Mouse (Mus musculus) cerebellum, adult (tissue): ENCODE results near the gene Trat1.

Experiments
- ATAC-seq: cut with Nextera tagmentation; 2 replicates; pipeline ENCODE4 v1.9.2; 2017; ENCODE audit warnings: mild to moderate bottlenecking, moderate library complexity, mixed read lengths; ENCODE audit not compliant: insufficient number of reproducible peaks, low FRiP score, low TSS enrichment

The Trat1 gene

GRCm38 (mm10) chr16:48771971-48772445 is at the start of gene Trat1:
Gene Trat1 (minus strand): TSS chr16:48772021.
- no peak for ATAC-seq

- ATAC-seq: no peak
Measured at GRCm38 (mm10) chr16:48818524-48818923, 46.7 kb upstream of the Trat1 start.

- no peak for ATAC-seq
Measured at GRCm38 (mm10) chr16:48816695-48817094, 44.9 kb upstream of the Trat1 start, which contains the start of gene Retnlb. Gene Retnlb (plus strand): TSS chr16:48816856.

DNA sequence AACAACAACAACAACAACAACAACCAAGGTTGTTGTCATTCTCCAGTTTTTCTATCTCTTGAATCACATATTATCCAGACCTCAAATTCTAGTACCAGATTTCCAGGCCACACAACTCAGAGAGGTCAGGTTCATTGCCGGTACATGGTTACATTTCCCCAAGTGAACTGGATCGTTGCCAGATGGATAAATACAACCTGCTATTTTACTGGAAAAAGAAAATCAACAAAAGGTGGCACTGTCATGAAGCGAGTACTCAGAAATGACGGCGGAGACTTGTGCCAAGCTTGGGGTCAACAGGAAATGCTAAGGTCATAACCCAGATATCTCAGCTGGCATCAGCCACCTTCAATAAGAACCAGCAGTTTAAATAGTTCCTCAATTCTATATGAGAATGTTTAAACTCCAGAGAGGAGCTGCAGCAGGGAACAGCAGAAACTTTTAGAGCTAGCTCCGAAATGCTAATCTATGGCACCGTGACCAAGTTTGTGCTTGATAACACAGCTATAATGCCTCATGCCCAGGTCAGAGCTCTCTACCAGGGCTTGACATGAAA is 40.1 kb upstream of the Trat1 start:
- no peak for ATAC-seq

DNA sequence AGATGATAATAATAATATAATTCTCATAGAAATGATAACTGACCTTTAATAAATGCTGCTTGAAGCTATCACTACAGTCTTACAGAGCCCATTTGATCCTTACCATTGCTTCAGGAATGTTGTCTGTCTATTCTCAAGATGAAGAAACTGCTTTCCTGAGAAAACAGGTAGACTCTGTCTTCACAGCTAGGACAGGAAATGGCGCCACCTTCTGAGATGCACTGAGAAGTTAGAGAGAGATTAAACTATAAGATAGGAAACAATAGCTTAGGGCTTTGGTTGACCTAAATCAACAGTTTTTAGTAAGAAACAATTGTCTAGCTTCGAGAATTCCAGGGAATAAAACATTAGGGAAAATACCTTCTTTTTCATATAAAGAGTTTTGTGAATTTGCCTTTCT is 37.6 kb upstream of the Trat1 start:
- no peak for ATAC-seq

- no peak for ATAC-seq
Measured at GRCm38 (mm10) chr16:48806521-48806920, 34.7 kb upstream of the Trat1 start.

DNA sequence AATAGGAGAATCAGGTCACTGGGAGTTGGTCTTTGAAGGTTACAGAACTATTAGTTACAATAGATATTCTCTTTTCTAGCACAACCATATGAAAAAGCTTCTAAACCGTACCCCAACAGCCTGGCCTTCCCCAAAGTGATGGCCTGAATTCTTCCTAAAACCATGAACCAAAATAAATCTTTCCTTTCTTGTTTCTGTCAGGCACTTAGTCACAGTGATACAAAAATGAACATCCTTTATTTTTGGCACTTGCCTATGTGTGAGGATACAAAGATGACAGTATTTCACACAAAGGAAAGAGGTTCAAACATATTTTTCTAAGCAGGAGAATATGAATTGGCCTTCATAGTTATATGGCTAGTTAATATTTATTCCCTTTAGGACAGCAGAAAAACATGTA is 33.6 kb upstream of the Trat1 start:
- no peak for ATAC-seq

DNA sequence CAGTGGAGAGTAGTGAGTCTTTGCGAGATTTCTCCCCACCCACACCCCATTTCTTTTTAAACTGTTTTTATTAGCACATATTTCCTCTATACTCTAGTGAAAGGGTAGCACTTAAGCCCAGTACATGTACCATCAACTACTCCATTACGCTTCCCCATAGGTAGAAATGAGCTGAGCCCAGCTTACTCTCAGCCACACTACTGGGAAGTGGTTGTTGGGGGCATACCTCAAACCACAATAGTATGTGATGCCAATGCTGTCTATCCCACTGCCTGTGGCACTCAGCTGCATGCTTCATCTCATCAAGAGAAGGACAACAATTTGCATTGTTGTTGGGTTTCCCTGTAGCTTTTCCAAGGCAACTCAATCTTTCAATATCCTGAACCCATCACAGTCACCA is 29.1 kb upstream of the Trat1 start:
- ATAC-seq: no peak

GRCm38 (mm10) chr16:48799470-48799869 is 27.6 kb upstream of the Trat1 start:
- no peak for ATAC-seq

DNA sequence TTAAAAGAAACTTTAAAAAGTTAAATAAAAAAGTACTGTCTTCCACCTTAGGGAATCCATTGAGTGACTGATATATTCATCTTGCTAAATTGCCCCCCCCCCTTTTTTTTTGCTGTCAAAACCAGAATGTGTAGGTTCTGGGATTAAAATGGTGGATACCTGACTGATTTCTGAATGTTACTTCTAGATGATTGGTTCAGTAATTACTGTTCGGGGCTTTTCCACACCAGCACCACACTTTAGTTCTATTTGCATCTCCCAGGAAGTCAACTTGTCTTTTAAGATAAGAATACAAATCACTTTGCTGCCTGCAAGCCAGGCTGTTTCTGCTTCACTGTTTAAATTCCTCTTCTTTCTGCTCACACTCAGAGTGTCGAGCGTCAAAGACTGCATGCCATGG is 26.5 kb upstream of the Trat1 start:
- no peak for ATAC-seq

DNA sequence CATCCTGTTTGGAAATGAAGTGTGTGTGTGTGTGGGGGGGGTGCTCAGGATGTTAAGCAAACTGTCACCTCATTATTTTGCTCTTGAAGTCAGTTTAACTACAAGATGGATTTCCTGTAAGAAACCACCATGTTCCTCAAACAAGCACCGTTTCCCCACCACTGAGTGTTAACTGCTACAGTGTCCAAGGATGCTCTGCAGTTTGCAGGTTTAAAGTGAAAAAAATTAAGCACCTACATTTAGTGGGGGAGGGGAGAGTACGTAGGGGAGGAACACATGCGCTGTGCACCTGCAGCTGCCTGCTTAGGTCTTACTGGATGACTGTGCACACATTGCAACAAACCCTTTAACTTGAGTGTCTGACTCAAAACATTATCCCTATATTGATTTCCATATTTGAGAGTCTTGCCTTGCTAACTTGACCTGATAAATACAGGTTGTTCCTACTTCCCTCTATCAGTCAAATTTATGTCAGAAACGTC is 16.9 kb upstream of the Trat1 start:
- no peak for ATAC-seq

- ATAC-seq: no peak
Measured at GRCm38 (mm10) chr16:48786258-48786657, 14.4 kb upstream of the Trat1 start.

DNA sequence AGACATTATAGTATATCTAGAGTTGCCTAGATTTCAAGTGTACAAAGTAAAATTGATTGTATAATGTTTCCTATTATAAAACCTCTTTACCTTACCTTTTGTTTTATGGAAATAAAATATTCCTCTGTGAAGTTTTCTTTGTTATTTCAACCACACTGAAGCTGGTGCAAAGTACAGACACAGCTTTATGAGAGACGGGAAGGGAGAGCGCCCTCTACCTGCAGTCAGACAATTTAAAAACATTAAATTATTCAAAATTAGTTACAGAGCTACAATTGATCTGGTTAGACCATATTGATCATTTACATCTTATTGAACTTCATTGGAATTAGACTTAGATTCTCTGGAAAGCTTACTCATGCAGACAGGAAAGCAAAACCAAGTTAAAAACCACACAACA is 5.4 kb upstream of the Trat1 start:
- no peak for ATAC-seq

DNA sequence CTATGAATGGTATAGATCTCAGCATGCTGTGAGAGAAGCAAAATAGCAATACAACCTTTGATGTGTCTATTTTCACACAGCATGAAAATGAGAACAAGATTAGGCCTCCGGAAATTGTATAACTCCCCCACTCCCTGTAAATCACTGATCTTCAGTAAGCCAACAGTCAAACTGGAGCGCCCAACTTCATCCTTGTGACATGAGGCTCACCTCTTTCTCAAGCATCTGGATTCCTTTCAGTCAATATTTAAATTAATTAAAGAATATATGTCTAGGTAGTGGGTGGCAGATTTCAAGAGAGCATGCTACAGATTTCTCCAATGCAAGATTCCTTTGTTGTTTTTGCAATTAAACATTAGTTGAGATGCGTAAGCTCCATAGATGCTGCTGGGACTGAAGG is 2.6 kb downstream of the Trat1 start:
- no peak for ATAC-seq

DNA sequence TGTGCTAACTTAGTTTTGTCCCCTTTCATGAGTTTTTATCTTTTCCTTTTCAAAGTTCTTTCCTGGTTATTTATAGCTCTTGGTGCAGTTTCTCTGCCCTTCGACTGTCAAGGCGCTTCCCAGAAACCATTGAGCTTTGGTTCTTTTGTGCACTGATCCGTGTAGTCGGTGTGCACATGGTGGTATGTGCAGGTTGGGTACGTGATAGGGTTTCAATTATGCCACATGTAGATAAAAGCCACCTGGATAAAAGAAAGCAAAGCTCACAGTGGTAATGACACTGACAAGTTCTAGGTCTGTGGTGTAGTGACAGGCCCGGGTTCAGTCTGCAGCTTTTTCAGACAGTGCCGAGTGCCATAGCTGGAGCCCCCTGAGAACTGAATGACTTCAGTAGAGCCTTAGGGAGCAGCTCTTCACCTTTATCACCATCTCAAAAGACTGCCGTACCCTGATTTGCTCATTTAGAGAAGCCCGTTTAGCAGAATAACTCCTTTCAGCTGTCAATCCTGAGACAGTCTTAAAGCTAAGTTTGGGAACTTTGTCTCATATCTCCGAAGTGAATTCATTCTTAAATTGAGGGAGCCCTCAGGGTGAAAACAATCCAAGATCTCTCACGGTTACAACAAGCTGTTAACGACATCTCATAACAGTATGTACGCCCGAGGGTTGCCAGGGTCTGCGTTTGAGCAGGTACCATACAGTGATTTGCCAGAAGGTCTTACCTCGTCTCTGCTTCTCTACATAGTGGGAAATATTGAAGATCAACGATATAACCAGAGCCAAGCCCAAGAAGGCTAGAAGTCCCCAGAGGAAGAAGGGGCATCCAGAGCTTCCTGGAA is 11.0 kb downstream of the Trat1 start:
- ATAC-seq: no peak

- ATAC-seq: peak; percentile 49; the same call in 1 of the 2 replicates
Measured at GRCm38 (mm10) chr16:48750145-48750827, 21.5 kb downstream of the Trat1 start.

- ATAC-seq: no peak
Measured at GRCm38 (mm10) chr16:48745418-48745817, 26.4 kb downstream of the Trat1 start.

- ATAC-seq: no peak
Measured at GRCm38 (mm10) chr16:48745011-48745410, 26.8 kb downstream of the Trat1 start.

DNA sequence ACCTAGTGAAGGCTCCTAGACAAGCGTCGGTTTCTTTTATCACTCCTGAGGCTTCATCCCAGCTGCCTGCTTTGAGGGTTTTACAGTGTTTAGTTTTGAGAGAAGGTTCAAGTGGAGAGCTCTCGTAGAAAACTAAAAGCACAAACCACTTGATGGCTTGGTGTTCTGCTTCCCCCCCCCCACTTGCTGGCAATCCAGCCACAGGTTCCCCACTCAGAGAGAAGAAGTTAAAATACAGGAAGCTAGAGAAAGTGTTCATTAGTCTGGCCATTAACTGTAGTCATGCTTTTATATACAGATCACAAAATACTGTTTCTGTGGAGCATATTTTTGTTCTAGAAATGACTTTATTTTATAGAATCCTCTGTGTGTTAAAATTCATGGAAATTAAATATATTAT is 30.3 kb downstream of the Trat1 start:
- ATAC-seq: no peak

DNA sequence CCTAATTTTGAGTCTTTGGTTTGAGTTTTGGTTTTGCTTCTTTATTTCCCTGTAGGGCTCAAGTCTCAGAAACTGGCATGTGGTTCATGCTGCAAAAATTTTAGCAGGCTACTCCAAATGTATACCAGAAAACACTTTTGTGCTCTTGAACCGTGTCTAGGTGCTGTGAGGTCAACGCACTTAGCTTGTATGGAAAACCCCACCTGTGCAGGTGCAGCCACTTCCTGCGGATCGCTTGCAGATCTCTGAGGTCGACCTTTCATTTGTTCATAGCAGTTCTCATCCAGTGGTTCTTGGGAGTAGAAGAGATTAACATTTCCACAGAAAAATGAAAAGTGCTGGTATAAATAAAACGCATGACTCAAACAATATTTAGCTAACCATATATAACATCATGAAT is 31.8 kb downstream of the Trat1 start:
- no peak for ATAC-seq

DNA sequence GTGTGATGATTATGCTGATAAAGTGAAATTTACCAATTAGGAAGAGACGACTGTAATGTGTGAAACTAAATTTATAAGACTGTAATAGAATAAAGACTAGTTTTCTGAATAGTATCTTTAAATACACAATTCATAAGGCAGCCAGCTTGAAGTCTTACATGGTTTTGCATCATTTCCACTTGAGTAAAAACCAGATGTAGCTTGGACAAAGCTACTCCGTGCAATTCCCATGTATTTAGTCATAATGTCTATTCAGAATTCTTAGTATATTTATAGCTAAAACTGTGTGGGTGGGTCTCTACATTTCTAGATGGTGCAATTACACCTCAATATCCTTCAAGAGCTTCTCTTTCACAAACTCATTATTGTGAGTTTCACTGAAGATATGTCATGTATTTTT is 33.4 kb downstream of the Trat1 start:
- ATAC-seq: no peak
